Mouse (Mus musculus): Measurements from ENCODE around the gene Cactin. TPM values are rescaled to one million over a fixed set of nuclear protein-coding genes. Genes with fewer than 3 reads are reported as not detected.

Gene Cactin
- polyA plus RNA-seq, 1 experiment from 2014 or later: 15.0 TPM

- Histone ChIP-seq H3K4me3 (ENCODE audit: low read depth, low read length) (peak overlapping the region; percentile 78), H3K9me3 (ENCODE audit: control insufficient read depth) (no peaks in the 10 kb centered on the region), H3K4me1 (replicated peaks; ENCODE audit: control insufficient read depth, insufficient read depth, low read length) (peaks cover 6% of the 10 kb centered on the region; the same call in 1 of the 2 replicates), H3K27ac (ENCODE audit: low read depth, low read length) (no peak overlapping the region), H3K27me3 (replicated peaks; ENCODE audit: control insufficient read depth, insufficient read depth, low read length) (no peaks in the 10 kb centered on the region), H3K9ac (ENCODE audit: low read depth, low read length) (peak overlapping the region; percentile 78; the same call in 1 of the 2 replicates), H3K4me2 (replicated peaks; ENCODE audit: low read depth) (peak overlapping the region; percentile 95), H3K36me3 (ENCODE audit: control insufficient read depth, insufficient read depth) (peaks cover 3% of the 10 kb centered on the region; the same call in 1 of the 2 replicates)
- 34% methylated on average over 12 of the region's 12 CpGs for WGBS
- no peak for TF ChIP-seq CTCF (IDR thresholded peaks at IDR 0.05; ENCODE audit: low read depth)
- no peak for ATAC-seq
These were observed 35.6 kb downstream of the Cactin start for GRCm38 (mm10) chr10:81356352-81356990.

GRCm38 (mm10) chr10:81356991-81357844, 36.3 kb downstream of the Cactin start, which contains the start of gene Mfsd12:
Mfsd12 (plus strand) TSS chr10:81357491.
- ATAC-seq: peak; percentile 78
- Histone ChIP-seq H3K27ac (ENCODE audit: low read depth, low read length) (peak within 1 kb of the TSS; percentile 87), H3K4me2 (replicated peaks; ENCODE audit: low read depth) (peak within 1 kb of the TSS; percentile 95), H3K27me3 (replicated peaks; ENCODE audit: control insufficient read depth, insufficient read depth, low read length) (no peaks in the 10 kb centered on the region), H3K9ac (ENCODE audit: low read depth, low read length) (peak within 1 kb of the TSS; percentile 78), H3K4me1 (replicated peaks; ENCODE audit: control insufficient read depth, insufficient read depth, low read length) (peaks cover 9% of the 10 kb centered on the region), H3K36me3 (ENCODE audit: control insufficient read depth, insufficient read depth) (peaks cover 9% of the 10 kb centered on the region; the same call in 1 of the 2 replicates), H3K9me3 (ENCODE audit: control insufficient read depth) (no peaks in the 10 kb centered on the region), H3K4me3 (ENCODE audit: low read depth, low read length) (peak within 1 kb of the TSS; percentile 78)
- TF ChIP-seq CTCF (IDR thresholded peaks at IDR 0.05; ENCODE audit: low read depth): no peak
- 2% methylated on average over 73 of the region's 79 CpGs for WGBS

DNA sequence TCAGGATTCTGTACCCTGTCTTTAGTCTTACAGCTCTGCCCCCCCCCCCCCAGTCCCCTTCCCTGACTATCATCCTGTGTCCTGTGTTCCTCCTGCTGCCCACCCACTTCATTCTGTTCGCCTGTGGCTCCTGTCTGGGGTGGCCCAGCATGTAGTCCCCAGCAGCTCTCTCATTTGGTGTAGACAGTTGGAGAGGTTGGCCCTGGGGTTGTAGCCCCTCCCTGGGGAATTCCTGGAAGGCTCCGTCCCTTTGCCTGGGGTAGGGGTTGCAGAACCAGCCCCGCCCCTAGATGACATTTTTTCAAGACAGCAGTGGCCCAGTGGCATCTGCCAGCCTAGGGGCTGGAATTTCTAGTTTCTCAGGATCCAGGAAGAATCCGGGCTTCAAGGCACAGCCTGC, 37.3 kb downstream of the Cactin start:
- Histone ChIP-seq H3K36me3 (ENCODE audit: control insufficient read depth, insufficient read depth) (peaks cover 17% of the 10 kb centered on the region; the same call in 1 of the 2 replicates), H3K9me3 (ENCODE audit: control insufficient read depth) (no peaks in the 10 kb centered on the region), H3K27ac (ENCODE audit: low read depth, low read length) (peak overlapping the region; percentile 87), H3K9ac (ENCODE audit: low read depth, low read length) (peak overlapping the region; percentile 78), H3K4me1 (replicated peaks; ENCODE audit: control insufficient read depth, insufficient read depth, low read length) (peaks cover 15% of the 10 kb centered on the region), H3K27me3 (replicated peaks; ENCODE audit: control insufficient read depth, insufficient read depth, low read length) (no peaks in the 10 kb centered on the region), H3K4me3 (ENCODE audit: low read depth, low read length) (peak overlapping the region; percentile 78), H3K4me2 (replicated peaks; ENCODE audit: low read depth) (peak overlapping the region; percentile 95)
- ATAC-seq: no peak
- no peak for TF ChIP-seq CTCF (IDR thresholded peaks at IDR 0.05; ENCODE audit: low read depth)
- 24% methylated on average over 4 of the region's 4 CpGs for WGBS

DNA sequence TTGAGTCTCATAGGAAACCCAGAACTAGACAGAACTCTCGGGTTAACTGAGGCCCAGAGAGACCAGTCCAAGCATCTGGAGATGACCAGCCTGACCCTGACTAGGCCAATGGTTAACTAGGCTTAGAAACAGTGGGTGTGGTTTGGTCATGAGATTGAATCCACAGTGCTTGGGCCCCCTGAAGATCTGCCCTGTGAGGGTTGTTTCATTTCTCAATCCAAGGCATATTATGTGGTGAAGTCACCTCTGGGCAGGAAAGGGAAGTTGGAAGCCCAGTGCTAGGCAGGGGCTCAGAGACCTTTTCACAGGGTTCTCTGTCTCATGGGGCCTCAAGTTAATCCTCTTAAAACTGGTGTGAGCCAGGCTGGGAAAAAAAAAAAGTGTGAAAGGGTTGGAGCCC, 37.9 kb downstream of the Cactin start:
- no peaks in the 10 kb centered on the region for H3K27me3 ChIP-seq (replicated peaks; ENCODE audit: control insufficient read depth, insufficient read depth, low read length)
- peak overlapping the region; percentile 78 for H3K4me3 ChIP-seq (ENCODE audit: low read depth, low read length)
- TF ChIP-seq CTCF (IDR thresholded peaks at IDR 0.05; ENCODE audit: low read depth): no peak
- H3K36me3 ChIP-seq (ENCODE audit: control insufficient read depth, insufficient read depth): peaks cover 23% of the 10 kb centered on the region; the same call in 1 of the 2 replicates
- H3K4me2 ChIP-seq (replicated peaks; ENCODE audit: low read depth): peak overlapping the region; percentile 95
- peaks cover 21% of the 10 kb centered on the region for H3K4me1 ChIP-seq (replicated peaks; ENCODE audit: control insufficient read depth, insufficient read depth, low read length)
- H3K27ac ChIP-seq (ENCODE audit: low read depth, low read length): peak overlapping the region; percentile 87
- peak; percentile 35 for ATAC-seq
- H3K9me3 ChIP-seq (ENCODE audit: control insufficient read depth): no peaks in the 10 kb centered on the region
- peak overlapping the region; percentile 44 for H3K9ac ChIP-seq (ENCODE audit: low read depth, low read length)
- 47% methylated on average over 1 of the region's 1 CpGs for WGBS

- H3K27me3 ChIP-seq (replicated peaks; ENCODE audit: control insufficient read depth, insufficient read depth, low read length): no peaks in the 10 kb centered on the region
- peak overlapping the region; percentile 95 for H3K4me2 ChIP-seq (replicated peaks; ENCODE audit: low read depth)
- no peak overlapping the region for H3K9ac ChIP-seq (ENCODE audit: low read depth, low read length)
- peaks cover 24% of the 10 kb centered on the region; the same call in 1 of the 2 replicates for H3K36me3 ChIP-seq (ENCODE audit: control insufficient read depth, insufficient read depth)
- no peaks in the 10 kb centered on the region for H3K9me3 ChIP-seq (ENCODE audit: control insufficient read depth)
- WGBS: 51% methylated on average over 8 of the region's 8 CpGs
- no peak overlapping the region for H3K27ac ChIP-seq (ENCODE audit: low read depth, low read length)
- ATAC-seq: no peak
- peaks cover 40% of the 10 kb centered on the region for H3K4me1 ChIP-seq (replicated peaks; ENCODE audit: control insufficient read depth, insufficient read depth, low read length)
- no peak overlapping the region for H3K4me3 ChIP-seq (ENCODE audit: low read depth, low read length)
- no peak for TF ChIP-seq CTCF (IDR thresholded peaks at IDR 0.05; ENCODE audit: low read depth)
These were observed 39.8 kb downstream of the Cactin start for GRCm38 (mm10) chr10:81360721-81361120.

- no peaks in the 10 kb centered on the region for H3K9me3 ChIP-seq (ENCODE audit: control insufficient read depth)
- H3K4me1 ChIP-seq (replicated peaks; ENCODE audit: control insufficient read depth, insufficient read depth, low read length): peaks cover 40% of the 10 kb centered on the region
- 0 out of 2 replicates have a peak overlapping the region, but pooled peaks have one; percentile 21 for H3K27ac ChIP-seq (ENCODE audit: low read depth, low read length)
- H3K9ac ChIP-seq (ENCODE audit: low read depth, low read length): no peak overlapping the region
- H3K36me3 ChIP-seq (ENCODE audit: control insufficient read depth, insufficient read depth): peaks cover 32% of the 10 kb centered on the region
- peak; percentile 3; the same call in 1 of the 2 replicates for ATAC-seq
- H3K4me2 ChIP-seq (replicated peaks; ENCODE audit: low read depth): no peak overlapping the region
- WGBS: 47% methylated on average over 12 of the region's 12 CpGs
- TF ChIP-seq CTCF (IDR thresholded peaks at IDR 0.05; ENCODE audit: low read depth): no peak
- no peak overlapping the region for H3K4me3 ChIP-seq (ENCODE audit: low read depth, low read length)
- H3K27me3 ChIP-seq (replicated peaks; ENCODE audit: control insufficient read depth, insufficient read depth, low read length): no peaks in the 10 kb centered on the region
These were observed 41.5 kb downstream of the Cactin start for GRCm38 (mm10) chr10:81362336-81362949.
